Mouse (Mus musculus) olfactory bulb, adult 2 months (tissue): ENCODE measurements around the gene Etl4.

Source experiments
- CTCF ChIP-seq: fragments of 200-500 bp; IDR thresholded peaks from 2 replicates; pipeline ENCODE4 v1.5.1; 2012; ENCODE audit warnings: low read depth, mild to moderate bottlenecking, low read length, moderate library complexity; ENCODE audit not compliant: insufficient read depth
- POLR2A ChIP-seq: fragments of 200-500 bp; IDR thresholded peaks from 2 replicates; pipeline ENCODE4 v1.6.1; 2012; ENCODE audit warnings: mild to moderate bottlenecking, low read depth, low read length, moderate library complexity; ENCODE audit not compliant: insufficient read depth

- TF ChIP-seq CTCF (no peak), POLR2A (no peak)
Observed at GRCm38 (mm10) chr2:20293336-20293735, 383.8 kb downstream of the Etl4 start.
